Mouse (Mus musculus): ENCODE results near the gene Fbxw14. TPM values are rescaled to one million over a fixed set of nuclear protein-coding genes. Genes with fewer than 3 reads are reported as not detected.
"Not testable (repeated sequence)": the region's sequence is repeated elsewhere in the genome, so short reads cannot be mapped to it uniquely, and the experiment has no call there.

Gene Fbxw14
- not detected in 2 replicates for polyA plus RNA-seq (2012)

DNA sequence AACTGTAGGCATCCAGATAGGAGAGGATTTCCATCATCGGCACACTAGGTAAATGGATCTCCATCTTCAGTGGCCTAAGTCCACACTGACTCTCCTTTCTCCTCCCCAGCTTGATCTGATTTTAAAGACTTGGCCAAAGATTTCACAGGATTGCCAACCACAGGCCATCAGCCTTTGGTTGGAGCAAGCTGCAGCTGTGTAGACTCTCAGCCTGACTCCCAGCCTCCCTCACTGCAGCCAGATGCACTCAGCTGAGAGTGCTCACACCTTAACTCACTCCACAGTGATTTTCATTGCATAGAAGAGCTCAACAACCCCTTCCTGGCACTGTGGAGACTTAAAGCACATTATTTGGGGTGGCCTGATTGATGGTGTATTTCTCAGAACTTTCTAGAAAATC, at the start of gene Fbxw14:
Gene Fbxw14, minus strand, starts transcription at position 101 of the 400 bp plus-strand sequence.
- not testable (repeated sequence) for TF ChIP-seq GATA1 (IDR thresholded peaks at IDR 0.05; ENCODE audit: low read length)

DNA sequence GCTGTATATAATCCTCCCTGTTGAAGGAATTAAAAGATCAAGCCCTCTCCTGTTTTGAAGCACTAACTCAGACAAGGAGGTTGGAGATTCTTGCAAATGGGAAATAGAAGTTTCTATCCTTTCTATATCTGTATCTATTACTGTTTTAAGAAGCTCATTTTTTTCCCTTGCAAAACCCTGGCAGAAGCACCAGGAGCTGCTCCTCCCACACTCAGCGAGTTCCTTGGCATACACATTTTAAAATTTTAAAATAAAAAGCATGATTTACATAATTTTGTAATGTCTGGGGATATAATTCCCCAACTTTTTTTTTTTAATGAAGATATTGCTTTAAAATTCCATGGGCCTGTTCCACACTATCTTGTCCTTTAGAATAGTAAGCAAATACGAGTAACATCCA, 24.4 kb downstream of the Fbxw14 start:
- no peak for TF ChIP-seq GATA1 (IDR thresholded peaks at IDR 0.05; ENCODE audit: low read length)

DNA sequence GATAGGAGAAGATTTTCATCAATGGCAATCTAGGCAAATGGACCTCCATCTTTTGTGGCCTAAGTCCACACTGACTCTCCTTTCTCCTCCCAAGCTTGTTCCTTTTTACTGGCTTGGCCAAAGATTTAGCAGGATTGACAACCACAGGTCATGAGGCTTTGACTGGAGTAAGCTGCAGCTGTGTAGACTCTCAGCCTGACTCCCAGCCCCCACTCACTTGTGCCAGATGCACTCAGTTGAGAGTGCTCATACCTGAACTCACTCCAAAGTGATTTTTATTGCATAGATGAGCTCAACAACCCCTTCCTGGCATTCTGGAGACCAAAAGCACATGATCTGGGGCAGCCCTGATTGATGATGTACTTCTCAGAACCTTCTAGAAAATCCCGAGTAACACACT, 52.8 kb downstream of the Fbxw14 start, which contains the start of gene Fbxw20:
Gene Fbxw20, minus strand, starts transcription at position 101 of the 400 bp plus-strand sequence.
- TF ChIP-seq GATA1 (IDR thresholded peaks at IDR 0.05; ENCODE audit: low read length), result no peak

Other genes with a start within 250 kb of the Fbxw14 start
- 291 and 305 TPM in 2 replicates for gene Shisa5, start 249.1 kb downstream of the Fbxw14 start, polyA plus RNA-seq (2012)
- gene Trex1, start 227.9 kb downstream of the Fbxw14 start, polyA plus RNA-seq (2012), result 15.1 and 36.8 TPM in 2 replicates
- gene Atrip, start 213.6 kb downstream of the Fbxw14 start, polyA plus RNA-seq (2012), result 10.4 and 11.2 TPM in 2 replicates
- 8.7 and 9.8 TPM in 2 replicates for gene Ccdc51, start 205.2 kb downstream of the Fbxw14 start, polyA plus RNA-seq (2012)
- 418 and 445 TPM in 2 replicates for gene Tma7, start 205.1 kb downstream of the Fbxw14 start, polyA plus RNA-seq (2012)
- gene Plxnb1, start 192.3 kb downstream of the Fbxw14 start, polyA plus RNA-seq (2012), result not detected in 2 replicates
- not detected in 2 replicates for gene Fbxw21, start 125.6 kb downstream of the Fbxw14 start, polyA plus RNA-seq (2012)
- not detected in 2 replicates for gene Fbxw13, start 91.7 kb downstream of the Fbxw14 start, polyA plus RNA-seq (2012)
- not detected in 2 replicates for gene Fbxw20, start 52.9 kb downstream of the Fbxw14 start, polyA plus RNA-seq (2012)
- not detected in 2 replicates for gene Fbxw28, start 52.0 kb upstream of the Fbxw14 start, polyA plus RNA-seq (2012)
- not detected in 2 replicates for gene Fbxw22, start 116.6 kb upstream of the Fbxw14 start, polyA plus RNA-seq (2012)
- gene Fbxw16, start 161.5 kb upstream of the Fbxw14 start, polyA plus RNA-seq (2012), result not detected in 2 replicates
- not detected in 2 replicates for gene Fbxw19, start 208.2 kb upstream of the Fbxw14 start, polyA plus RNA-seq (2012)